Mouse (Mus musculus) embryonic facial prominence, embryonic 13.5 days (tissue): ENCODE data around the gene Commd1. TPM values are rescaled to one million over a fixed set of nuclear protein-coding genes. Genes with fewer than 3 reads are reported as not detected.

Experiments
- ATAC-seq: fragments of 200-750 bp; cut with Nextera tagmentation; 2 replicates; pipeline ENCODE4 v1.8.0; 2017; ENCODE audit warnings: low read depth; ENCODE audit not compliant: insufficient number of reproducible peaks, insufficient read depth, low FRiP score, low TSS enrichment
- H3K27ac ChIP-seq: fragments of 300-500 bp; sonication (generic); 2 replicates; pipeline ENCODE4 v1.5.1; 2015; ENCODE audit warnings: moderate library complexity, mild to moderate bottlenecking, inconsistent platforms
- H3K27me3 ChIP-seq: fragments of 300-500 bp; sonication (generic); 2 replicates; pipeline ENCODE4 v1.6.1; 2015; ENCODE audit warnings: mild to moderate bottlenecking, inconsistent platforms
- H3K36me3 ChIP-seq: fragments of 300-500 bp; sonication (generic); 2 replicates; pipeline ENCODE4 v1.6.1; 2015; ENCODE audit warnings: mild to moderate bottlenecking, inconsistent platforms
- H3K4me1 ChIP-seq: fragments of 300-500 bp; sonication (generic); 2 replicates; pipeline ENCODE4 v1.6.1; 2015; ENCODE audit warnings: inconsistent platforms
- H3K4me2 ChIP-seq: fragments of 300-500 bp; sonication (generic); 2 replicates; pipeline ENCODE4 v1.6.1; 2015; ENCODE audit warnings: moderate library complexity, mild to moderate bottlenecking, inconsistent platforms
- H3K4me3 ChIP-seq: fragments of 300-500 bp; sonication (generic); 2 replicates; pipeline ENCODE4 v1.5.1; 2015; ENCODE audit warnings: mild to moderate bottlenecking, inconsistent platforms
- H3K9ac ChIP-seq: fragments of 300-500 bp; sonication (generic); 2 replicates; pipeline ENCODE4 v1.6.1; 2015; ENCODE audit warnings: mild to moderate bottlenecking, inconsistent platforms
- H3K9me3 ChIP-seq: fragments of 300-500 bp; sonication (generic); 2 replicates; pipeline ENCODE4 v1.6.1; 2016; ENCODE audit warnings: inconsistent platforms
- WGBS: fragments of 180-500 bp; shearing (Covaris S2); methylation state at CpG from one replicate; pipeline ENCODE4 v1.1.7; 2015; ENCODE audit warnings: mixed read lengths; 5-methylcytosine and 5-hydroxymethylcytosine counted together
- polyA plus RNA-seq: library from polyadenylated mRNA; unstranded; fragments of >200 nt; fragmentation: Nextera tagmentation; extraction: Ambion mirVana; gene quantifications from 2 replicates; pipeline ENCODE4 v1.2.1, GENCODE M21; 2015

Gene Commd1
- polyA plus RNA-seq, 1 experiment from 2014 or later = 387 TPM

GRCm38 (mm10) chr11:22937716-22938316 lies 44.4 kb downstream of the Commd1 start:
- no peak overlapping the region for H3K27ac ChIP-seq
- H3K4me1 ChIP-seq = no peaks in the 10 kb centered on the region
- ATAC-seq = no peak
- no peak overlapping the region for H3K4me3 ChIP-seq
- H3K27me3 ChIP-seq = no peaks in the 10 kb centered on the region
- H3K4me2 ChIP-seq = no peak overlapping the region
- H3K36me3 ChIP-seq = no peaks in the 10 kb centered on the region
- no peaks in the 10 kb centered on the region for H3K9me3 ChIP-seq
- H3K9ac ChIP-seq = no peak overlapping the region
- 96% methylated on average over 4 of the region's 4 CpGs for WGBS

- no peak overlapping the region for H3K9ac ChIP-seq
- no peak for ATAC-seq
- H3K9me3 ChIP-seq = no peaks in the 10 kb centered on the region
- H3K4me3 ChIP-seq = no peak overlapping the region
- no peak overlapping the region for H3K27ac ChIP-seq
- 58% methylated on average over 5 of the region's 5 CpGs for WGBS
- no peak overlapping the region for H3K4me2 ChIP-seq
- H3K4me1 ChIP-seq = no peaks in the 10 kb centered on the region
- H3K36me3 ChIP-seq = no peaks in the 10 kb centered on the region
- no peaks in the 10 kb centered on the region for H3K27me3 ChIP-seq
Observed at GRCm38 (mm10) chr11:22936446-22937125, 45.6 kb downstream of the Commd1 start.

- no peaks in the 10 kb centered on the region for H3K9me3 ChIP-seq
- no peak overlapping the region for H3K4me2 ChIP-seq
- no peak overlapping the region for H3K4me3 ChIP-seq
- H3K36me3 ChIP-seq = no peaks in the 10 kb centered on the region
- ATAC-seq = no peak
- no peak overlapping the region for H3K27ac ChIP-seq
- no peaks in the 10 kb centered on the region for H3K27me3 ChIP-seq
- 0 out of 2 replicates have a peak, but pooled peaks cover 5% of the 10 kb centered on the region for H3K4me1 ChIP-seq
- no peak overlapping the region for H3K9ac ChIP-seq
Observed at GRCm38 (mm10) chr11:22932167-22932566, 50.0 kb downstream of the Commd1 start.

DNA sequence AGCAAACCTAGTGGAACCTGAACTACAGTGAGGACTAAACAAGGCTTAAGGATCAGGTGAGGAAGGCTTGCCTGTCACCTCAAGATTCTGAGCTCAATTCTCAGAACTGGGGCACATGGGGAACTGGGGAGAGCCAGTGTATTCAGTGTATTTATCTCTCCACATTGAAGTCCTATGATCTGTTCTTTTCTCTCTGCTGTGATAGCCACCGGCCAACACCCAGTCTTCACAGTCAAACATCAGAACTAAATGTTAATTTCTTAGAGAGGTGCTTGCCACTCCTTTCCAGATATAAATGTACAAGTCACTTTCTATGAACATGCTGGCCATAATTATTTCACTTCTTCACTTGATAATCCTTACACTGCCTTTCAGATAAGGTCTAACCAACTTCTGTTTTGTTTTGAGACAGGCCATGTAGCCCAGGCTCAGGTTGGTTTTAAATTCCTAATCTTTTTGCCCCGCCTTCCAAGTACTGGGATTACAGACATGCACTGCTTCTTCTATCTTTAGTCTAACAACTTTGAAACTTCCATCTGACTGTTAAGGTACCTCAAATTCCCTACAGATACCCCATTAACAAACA lies 50.8 kb downstream of the Commd1 start:
- WGBS = 90% methylated on average over 2 of the region's 2 CpGs
- Histone ChIP-seq H3K4me2 (no peak overlapping the region), H3K9ac (no peak overlapping the region), H3K27me3 (no peaks in the 10 kb centered on the region), H3K9me3 (no peaks in the 10 kb centered on the region), H3K4me3 (no peak overlapping the region), H3K4me1 (0 out of 2 replicates have a peak, but pooled peaks cover 5% of the 10 kb centered on the region), H3K27ac (no peak overlapping the region), H3K36me3 (no peaks in the 10 kb centered on the region)
- ATAC-seq = no peak

GRCm38 (mm10) chr11:22930129-22930528 lies 52.1 kb downstream of the Commd1 start:
- Histone ChIP-seq H3K9ac (no peak overlapping the region), H3K27me3 (no peaks in the 10 kb centered on the region), H3K36me3 (no peaks in the 10 kb centered on the region), H3K4me1 (0 out of 2 replicates have a peak, but pooled peaks cover 5% of the 10 kb centered on the region), H3K4me2 (no peak overlapping the region), H3K9me3 (no peaks in the 10 kb centered on the region), H3K27ac (no peak overlapping the region), H3K4me3 (no peak overlapping the region)
- ATAC-seq = no peak
- WGBS = 57% methylated on average over 2 of the region's 2 CpGs

GRCm38 (mm10) chr11:22928586-22929169 lies 53.5 kb downstream of the Commd1 start:
- Histone ChIP-seq H3K4me1 (0 out of 2 replicates have a peak, but pooled peaks cover 5% of the 10 kb centered on the region), H3K4me2 (no peak overlapping the region), H3K36me3 (no peaks in the 10 kb centered on the region), H3K27me3 (no peaks in the 10 kb centered on the region), H3K9me3 (no peaks in the 10 kb centered on the region), H3K27ac (no peak overlapping the region), H3K9ac (no peak overlapping the region), H3K4me3 (no peak overlapping the region)
- no peak for ATAC-seq
- WGBS = 86% methylated on average over 8 of the region's 8 CpGs

- WGBS = 82% methylated on average over 2 of the region's 2 CpGs
- Histone ChIP-seq H3K27ac (no peak overlapping the region), H3K4me3 (no peak overlapping the region), H3K36me3 (no peaks in the 10 kb centered on the region), H3K9ac (no peak overlapping the region), H3K4me1 (no peaks in the 10 kb centered on the region), H3K4me2 (no peak overlapping the region), H3K9me3 (no peaks in the 10 kb centered on the region), H3K27me3 (no peaks in the 10 kb centered on the region)
- no peak for ATAC-seq
Observed at GRCm38 (mm10) chr11:22923606-22924005, 58.6 kb downstream of the Commd1 start.

GRCm38 (mm10) chr11:22922546-22922945 lies 59.6 kb downstream of the Commd1 start:
- no peak overlapping the region for H3K27ac ChIP-seq
- no peak overlapping the region for H3K4me3 ChIP-seq
- H3K9ac ChIP-seq = no peak overlapping the region
- no peak for ATAC-seq
- no peaks in the 10 kb centered on the region for H3K9me3 ChIP-seq
- WGBS = 68% methylated on average over 2 of the region's 2 CpGs
- H3K36me3 ChIP-seq = no peaks in the 10 kb centered on the region
- no peaks in the 10 kb centered on the region for H3K4me1 ChIP-seq
- H3K27me3 ChIP-seq = no peaks in the 10 kb centered on the region
- no peak overlapping the region for H3K4me2 ChIP-seq

DNA sequence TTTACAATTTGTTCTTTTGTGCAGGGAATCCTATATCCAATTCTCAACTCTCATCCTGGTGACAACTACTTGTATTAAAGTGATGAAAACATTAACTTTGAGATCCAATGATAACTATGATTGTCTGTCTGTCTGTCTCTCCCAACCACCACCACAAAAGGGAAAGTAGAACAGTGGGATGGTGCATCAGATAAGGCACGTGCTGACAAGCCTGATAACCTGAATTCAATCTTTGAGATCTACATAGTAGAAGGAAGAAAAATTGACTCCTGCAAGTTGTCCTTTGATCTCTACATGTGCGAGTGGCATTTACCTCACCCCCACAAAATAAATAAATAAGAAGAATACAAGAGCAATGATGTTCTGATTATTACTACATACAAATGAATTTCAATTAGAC lies 62.8 kb downstream of the Commd1 start:
- H3K27me3 ChIP-seq = no peaks in the 10 kb centered on the region
- WGBS = 66% methylated on average over 2 of the region's 2 CpGs
- no peaks in the 10 kb centered on the region for H3K36me3 ChIP-seq
- no peak overlapping the region for H3K9ac ChIP-seq
- H3K27ac ChIP-seq = no peak overlapping the region
- ATAC-seq = no peak
- H3K4me1 ChIP-seq = no peaks in the 10 kb centered on the region
- H3K4me3 ChIP-seq = no peak overlapping the region
- H3K4me2 ChIP-seq = no peak overlapping the region
- no peaks in the 10 kb centered on the region for H3K9me3 ChIP-seq

GRCm38 (mm10) chr11:22917786-22918185 lies 64.4 kb downstream of the Commd1 start:
- Histone ChIP-seq H3K9ac (no peak overlapping the region), H3K4me2 (no peak overlapping the region), H3K4me1 (no peaks in the 10 kb centered on the region), H3K4me3 (no peak overlapping the region), H3K36me3 (no peaks in the 10 kb centered on the region), H3K9me3 (no peaks in the 10 kb centered on the region), H3K27me3 (no peaks in the 10 kb centered on the region), H3K27ac (no peak overlapping the region)
- no peak for ATAC-seq
- WGBS = 93% methylated on average over 7 of the region's 7 CpGs

DNA sequence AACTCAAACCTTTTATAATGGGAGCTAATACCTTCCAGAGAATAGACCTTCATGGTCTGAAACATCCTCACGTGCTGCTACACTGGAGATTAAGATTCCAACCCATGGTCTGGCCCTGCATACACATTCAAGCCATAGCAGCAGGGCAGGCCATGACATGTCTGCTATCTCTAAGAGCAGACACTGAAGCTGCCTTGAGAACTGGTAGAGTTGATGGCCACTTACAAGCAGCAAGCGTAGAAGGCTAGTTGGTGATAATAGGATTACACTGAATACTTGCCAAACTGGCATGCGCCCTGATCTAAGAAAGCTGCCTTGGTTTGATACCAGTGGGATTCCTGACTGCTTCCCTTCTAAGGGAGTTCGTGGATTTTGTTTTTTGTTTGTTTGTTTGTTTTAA lies 68.4 kb downstream of the Commd1 start:
- Histone ChIP-seq H3K36me3 (no peaks in the 10 kb centered on the region), H3K4me1 (no peaks in the 10 kb centered on the region), H3K4me3 (no peak overlapping the region), H3K27me3 (no peaks in the 10 kb centered on the region), H3K9ac (no peak overlapping the region), H3K9me3 (no peaks in the 10 kb centered on the region), H3K27ac (no peak overlapping the region), H3K4me2 (no peak overlapping the region)
- ATAC-seq = no peak
- 76% methylated on average over 4 of the region's 4 CpGs for WGBS

GRCm38 (mm10) chr11:22911831-22912230 lies 70.4 kb downstream of the Commd1 start:
- Histone ChIP-seq H3K27ac (no peak overlapping the region), H3K4me1 (no peaks in the 10 kb centered on the region), H3K9me3 (no peaks in the 10 kb centered on the region), H3K4me2 (no peak overlapping the region), H3K27me3 (no peaks in the 10 kb centered on the region), H3K4me3 (no peak overlapping the region), H3K9ac (no peak overlapping the region), H3K36me3 (no peaks in the 10 kb centered on the region)
- no peak for ATAC-seq
- 95% methylated on average over 7 of the region's 7 CpGs for WGBS
